Mouse (Mus musculus): Measurements from ENCODE around the gene Ddx56. TPM values are rescaled to one million over a fixed set of nuclear protein-coding genes. Genes with fewer than 3 reads are reported as not detected.

The Ddx56 gene
- polyA plus RNA-seq (2021), result 51.4 TPM

- ChIA-PET POLR2A (interaction anchor here (0.6 kb wide), 1 partner anchor 20 kb away, joined by 5 read pairs; no protein-coding TSS in a partner anchor), CTCF (no interaction called here)
- in situ Hi-C loops (cut with MboI; ENCODE audit: low pct_unique_long_range_greater_than_20kb), result no loop called here
- no peak for TF ChIP-seq CTCF (IDR thresholded peaks at IDR 0.05)
- peak; percentile 75 for DNase-seq (ENCODE audit: low read depth, low spot score)
- no peaks in the 10 kb centered on the region for H3K27me3 ChIP-seq
- peak; percentile 77 for ATAC-seq
These were observed at the start of gene Ddx56 for GRCm38 (mm10) chr11:6267320-6268254. Gene Ddx56, minus strand, starts transcription at chr11:6267772.

- POLR2A ChIA-PET, result no interaction called here
- CTCF ChIA-PET, result interaction anchor here (0.8 to 0.9 kb wide), 2 partner anchors 10 to 12 kb away, joined by 3 to 4 read pairs; no protein-coding TSS in a partner anchor
- DNase-seq (ENCODE audit: low read depth, low spot score) (no peak), ATAC-seq (no peak)
- no peak for TF ChIP-seq CTCF (IDR thresholded peaks at IDR 0.05)
- H3K27me3 ChIP-seq, result no peaks in the 10 kb centered on the region
- in situ Hi-C loops (cut with MboI; ENCODE audit: low pct_unique_long_range_greater_than_20kb), result no loop called here
These were observed 49.2 kb upstream of the Ddx56 start for GRCm38 (mm10) chr11:6316821-6317220.

- no peaks in the 10 kb centered on the region for H3K27me3 ChIP-seq
- in situ Hi-C loops (cut with MboI; ENCODE audit: low pct_unique_long_range_greater_than_20kb), result no loop called here
- ATAC-seq, result no peak
- POLR2A ChIA-PET, result interaction anchor here (0.6 kb wide), 1 partner anchor 20 kb away, joined by 6 read pairs; no protein-coding TSS in a partner anchor
- no peak for DNase-seq (ENCODE audit: low read depth, low spot score)
- TF ChIP-seq CTCF (IDR thresholded peaks at IDR 0.05), result no peak
- CTCF ChIA-PET, result no interaction called here
These were observed 46.4 kb upstream of the Ddx56 start for GRCm38 (mm10) chr11:6313874-6314406.

GRCm38 (mm10) chr11:6308181-6308580 is 40.6 kb upstream of the Ddx56 start:
- ChIA-PET POLR2A (no interaction called here), CTCF (interaction anchor here (0.7 to 1.3 kb wide), 3 partner anchors 10 to 19 kb away, joined by 3 read pairs; no protein-coding TSS in a partner anchor)
- no peak for TF ChIP-seq CTCF (IDR thresholded peaks at IDR 0.05)
- DNase-seq (ENCODE audit: low read depth, low spot score) (no peak), ATAC-seq (no peak)
- no peaks in the 10 kb centered on the region for H3K27me3 ChIP-seq
- in situ Hi-C loops (cut with MboI; ENCODE audit: low pct_unique_long_range_greater_than_20kb), result no loop called here

- H3K27me3 ChIP-seq, result no peaks in the 10 kb centered on the region
- TF ChIP-seq CTCF (IDR thresholded peaks at IDR 0.05), result no peak
- ChIA-PET POLR2A (interaction anchor here (0.6 kb wide), 1 partner anchor 11 kb away, joined by 3 read pairs; no protein-coding TSS in a partner anchor), CTCF (interaction anchor here (0.9 to 1.4 kb wide), 3 partner anchors 10 to 33 kb away, joined by 3 to 4 read pairs (median 3); no protein-coding TSS in a partner anchor)
- ATAC-seq (no peak), DNase-seq (ENCODE audit: low read depth, low spot score) (no peak)
- in situ Hi-C loops (cut with MboI; ENCODE audit: low pct_unique_long_range_greater_than_20kb), result no loop called here
These were observed 38.4 kb upstream of the Ddx56 start for GRCm38 (mm10) chr11:6305943-6306430.

- in situ Hi-C loops (cut with MboI; ENCODE audit: low pct_unique_long_range_greater_than_20kb), result no loop called here
- CTCF ChIA-PET, result interaction anchor here (1.1 kb wide), 1 partner anchor 13 kb away, joined by 3 read pairs; no protein-coding TSS in a partner anchor
- no peak for DNase-seq (ENCODE audit: low read depth, low spot score)
These were observed 35.2 kb upstream of the Ddx56 start for GRCm38 (mm10) chr11:6302793-6303192.

GRCm38 (mm10) chr11:6299435-6299834 is 31.9 kb upstream of the Ddx56 start:
- no peak for TF ChIP-seq CTCF (IDR thresholded peaks at IDR 0.05)
- H3K27me3 ChIP-seq, result no peaks in the 10 kb centered on the region
- in situ Hi-C loops (cut with MboI; ENCODE audit: low pct_unique_long_range_greater_than_20kb), result no loop called here
- ATAC-seq, result no peak
- CTCF ChIA-PET, result no interaction called here
- DNase-seq (ENCODE audit: low read depth, low spot score), result no peak
- POLR2A ChIA-PET, result no interaction called here

More at GRCm38 (mm10) chr11:6302793-6303192, 35.2 kb upstream of the Ddx56 start:
- POLR2A ChIA-PET, result no interaction called here
- no peak for TF ChIP-seq CTCF (IDR thresholded peaks at IDR 0.05)
- H3K27me3 ChIP-seq, result no peaks in the 10 kb centered on the region
- peak; percentile 35 for ATAC-seq

GRCm38 (mm10) chr11:6296077-6296476 is 28.5 kb upstream of the Ddx56 start:
- ChIA-PET POLR2A (no interaction called here), CTCF (interaction anchor here (1.1 to 2.1 kb wide), 2 partner anchors 21 to 33 kb away, joined by 3 to 5 read pairs; partner anchors contain the start of gene Tmed4)
- TF ChIP-seq CTCF (IDR thresholded peaks at IDR 0.05), result no peak
- no peaks in the 10 kb centered on the region for H3K27me3 ChIP-seq
- DNase-seq (ENCODE audit: low read depth, low spot score) (no peak), ATAC-seq (no peak)
- in situ Hi-C loops (cut with MboI; ENCODE audit: low pct_unique_long_range_greater_than_20kb), result no loop called here

- in situ Hi-C loops (cut with MboI; ENCODE audit: low pct_unique_long_range_greater_than_20kb), result no loop called here
- CTCF ChIA-PET, result interaction anchor here (1.1 to 1.5 kb wide), 2 partner anchors 14 to 20 kb away, joined by 3 read pairs; partner anchors contain the start of gene Tmed4
- POLR2A ChIA-PET, result interaction anchor here (1.0 kb wide), 1 partner anchor 11 kb away, joined by 3 read pairs; no protein-coding TSS in a partner anchor
- DNase-seq (ENCODE audit: low read depth, low spot score) (no peak), ATAC-seq (no peak)
- no peak for TF ChIP-seq CTCF (IDR thresholded peaks at IDR 0.05)
- H3K27me3 ChIP-seq, result no peaks in the 10 kb centered on the region
These were observed 27.1 kb upstream of the Ddx56 start for GRCm38 (mm10) chr11:6294632-6295031.

GRCm38 (mm10) chr11:6293601-6294000 is 26.0 kb upstream of the Ddx56 start:
- CTCF ChIA-PET, result interaction anchor here (1.1 to 1.5 kb wide), 2 partner anchors 11 to 19 kb away, joined by 3 read pairs; partner anchors contain the start of gene Tmed4
- DNase-seq (ENCODE audit: low read depth, low spot score) (no peak), ATAC-seq (no peak)
- POLR2A ChIA-PET, result no interaction called here
- in situ Hi-C loops (cut with MboI; ENCODE audit: low pct_unique_long_range_greater_than_20kb), result no loop called here
- no peak for TF ChIP-seq CTCF (IDR thresholded peaks at IDR 0.05)
- no peaks in the 10 kb centered on the region for H3K27me3 ChIP-seq

All from Patski (cell line).